Mouse (Mus musculus): ENCODE measurements around the gene A4galt. TPM values are rescaled to one million over a fixed set of nuclear protein-coding genes. Genes with fewer than 3 reads are reported as not detected.
"Not testable (repeated sequence)": the region's sequence is repeated elsewhere in the genome, so short reads cannot be mapped to it uniquely, and the experiment has no call there.

The A4galt gene
- 1 to 10 TPM; 7.0 to 7.2 TPM for total RNA-seq (2021)
- long read RNA-seq, experiment 1, partial matches to known transcripts: 0 of 2 reads
- long read RNA-seq, experiment 1, other reads (novel, unspliced or antisense): 1 of 2 reads
- long read RNA-seq, experiment 2: 0 reads

GRCm38 (mm10) chr15:83251176-83252004 is at the start of gene A4galt:
TSS of gene A4galt (minus strand) at chr15:83251774.
- DNase-seq: peak; percentile 77 to 82

- no peak for DNase-seq
Measured at GRCm38 (mm10) chr15:83299916-83300582, 48.5 kb upstream of the A4galt start.

GRCm38 (mm10) chr15:83299450-83299849 is 47.9 kb upstream of the A4galt start:
- no peak for DNase-seq

GRCm38 (mm10) chr15:83298810-83299209 is 47.2 kb upstream of the A4galt start:
- DNase-seq: no peak

GRCm38 (mm10) chr15:83298313-83298712 is 46.7 kb upstream of the A4galt start:
- DNase-seq: no peak

GRCm38 (mm10) chr15:83296771-83297311 is 45.3 kb upstream of the A4galt start:
- DNase-seq: no peak

- no peak for DNase-seq
Measured at GRCm38 (mm10) chr15:83296050-83296449, 44.5 kb upstream of the A4galt start.

GRCm38 (mm10) chr15:83294954-83295353 is 43.4 kb upstream of the A4galt start:
- no peak for DNase-seq

- peak; percentile 50 to 67 for DNase-seq
Measured at GRCm38 (mm10) chr15:83293706-83294645, 42.4 kb upstream of the A4galt start.

GRCm38 (mm10) chr15:83293144-83293543 is 41.6 kb upstream of the A4galt start:
- peak; percentile 50 to 75 for DNase-seq

GRCm38 (mm10) chr15:83292261-83293056 is 40.9 kb upstream of the A4galt start:
- DNase-seq: peak in 1 of 2 experiments; percentile 50

GRCm38 (mm10) chr15:83290899-83291298 is 39.3 kb upstream of the A4galt start:
- DNase-seq: no peak

GRCm38 (mm10) chr15:83284828-83285227 is 33.3 kb upstream of the A4galt start:
- no peak for DNase-seq

- no peak for DNase-seq
Measured at GRCm38 (mm10) chr15:83282397-83282796, 30.8 kb upstream of the A4galt start.

- DNase-seq: no peak
Measured at GRCm38 (mm10) chr15:83281303-83281702, 29.7 kb upstream of the A4galt start.

- no peak for DNase-seq
Measured at GRCm38 (mm10) chr15:83278579-83278978, 27.0 kb upstream of the A4galt start.

GRCm38 (mm10) chr15:83277451-83277850 is 25.9 kb upstream of the A4galt start:
- DNase-seq: no peak

- not testable (repeated sequence) for DNase-seq
Measured at GRCm38 (mm10) chr15:83274237-83274636, 22.7 kb upstream of the A4galt start.

GRCm38 (mm10) chr15:83273017-83273416 is 21.4 kb upstream of the A4galt start:
- no peak for DNase-seq

GRCm38 (mm10) chr15:83271221-83271620 is 19.6 kb upstream of the A4galt start:
- not testable (repeated sequence) for DNase-seq

- DNase-seq: not testable (repeated sequence)
Measured at GRCm38 (mm10) chr15:83269985-83270384, 18.4 kb upstream of the A4galt start.

Data from heart, adult 18-20 months (tissue).